Mouse (Mus musculus): Measurements from ENCODE around the gene Itgbl1. TPM values are rescaled to one million over a fixed set of nuclear protein-coding genes. Genes with fewer than 3 reads are reported as not detected.

Gene Itgbl1
- total RNA-seq, 2 experiments from 2014 or later = 1.5 to 2.0 TPM

DNA sequence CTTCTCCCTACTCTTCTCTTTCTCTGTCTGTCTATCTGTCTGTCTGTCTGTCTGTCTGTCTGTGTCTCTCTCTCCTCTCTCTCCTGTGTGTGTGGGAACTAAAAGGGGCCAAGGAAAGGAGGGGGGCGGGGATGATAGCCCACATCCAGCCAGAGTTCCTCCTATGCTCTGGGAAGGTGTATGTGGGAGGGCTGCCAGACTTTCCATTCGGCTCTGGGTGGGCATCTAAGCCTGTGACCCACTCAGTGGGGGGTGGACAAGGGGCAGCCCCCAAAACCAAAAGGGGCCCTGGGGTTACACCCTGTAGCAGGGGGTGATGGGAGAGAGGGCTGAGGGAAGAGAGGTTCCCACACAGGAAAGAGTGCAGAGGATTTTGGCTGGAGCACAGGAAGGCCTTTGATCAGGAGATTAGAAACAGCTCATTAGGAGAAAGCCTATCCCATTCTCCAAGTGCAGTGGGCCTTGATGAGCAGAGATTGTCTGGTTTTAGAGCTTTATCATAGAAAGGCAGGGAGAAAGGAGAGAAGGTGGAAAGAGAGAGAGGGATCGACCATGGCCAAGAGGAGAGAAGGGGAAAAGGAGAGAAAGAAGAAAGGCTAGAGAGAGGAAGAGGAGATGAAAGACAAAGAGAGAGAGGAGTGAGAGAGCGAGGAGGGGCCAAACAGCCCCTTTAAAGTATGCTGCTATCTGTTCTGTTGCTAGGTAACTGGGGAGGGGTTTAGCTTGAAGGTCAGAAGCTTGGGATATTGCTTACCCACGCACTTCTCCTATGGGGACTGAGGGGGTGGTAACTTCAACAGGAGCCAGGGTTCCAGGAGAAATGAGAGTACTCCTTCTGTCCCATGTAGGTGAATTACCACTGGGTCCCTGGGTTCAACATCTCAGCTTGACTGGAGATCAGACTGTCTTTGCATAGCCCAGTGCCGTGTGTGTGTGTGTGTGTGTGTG, 206.3 kb downstream of the Itgbl1 start:
- intact Hi-C loops (cut with DNase I) = no loop called here
- DNase-seq (ENCODE audit: low spot score in 2 of 2) = no peak

DNA sequence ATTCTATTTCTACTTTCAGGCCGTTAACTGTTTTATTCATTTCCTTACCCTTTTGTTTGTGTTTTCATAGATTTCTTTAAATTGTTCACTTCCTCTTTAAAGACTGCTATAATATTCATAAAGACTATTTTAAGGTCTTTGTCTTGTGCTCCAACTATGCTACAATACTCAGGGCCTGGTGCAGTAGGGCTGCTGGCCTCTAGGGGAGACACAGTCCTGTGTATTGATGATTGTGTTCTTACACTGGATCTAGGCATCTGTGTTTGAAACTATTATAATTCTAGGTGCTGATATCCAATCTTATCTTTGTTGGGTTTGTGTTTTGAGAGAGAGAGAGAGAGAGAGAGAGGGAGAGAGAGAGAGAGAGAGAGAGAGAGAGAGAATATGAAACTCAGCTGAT, 268.1 kb downstream of the Itgbl1 start:
- intact Hi-C loops (cut with DNase I) = no loop called here
- DNase-seq (ENCODE audit: low spot score in 2 of 2) = no peak

DNA sequence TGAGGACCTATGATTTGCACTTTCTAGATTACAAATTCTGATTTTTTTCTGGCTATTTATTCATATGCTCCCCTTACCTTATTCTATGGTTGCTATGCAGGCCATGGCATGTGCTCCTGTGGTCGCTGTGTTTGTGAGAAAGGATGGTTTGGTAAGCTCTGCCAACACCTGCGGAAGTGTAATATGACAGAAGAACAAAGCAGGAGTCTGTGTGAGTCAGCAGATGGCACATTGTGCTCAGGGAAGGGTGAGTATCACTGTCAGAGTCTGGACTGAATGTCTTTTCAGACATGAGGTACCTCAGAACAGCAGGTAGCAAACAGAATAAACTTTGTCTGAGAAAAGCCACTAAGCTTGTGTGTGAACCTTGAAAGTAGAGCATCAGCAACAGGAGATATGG, 306.8 kb downstream of the Itgbl1 start:
- no peak for DNase-seq (ENCODE audit: low spot score in 2 of 2)
- intact Hi-C loops (cut with DNase I) = no loop called here

DNA sequence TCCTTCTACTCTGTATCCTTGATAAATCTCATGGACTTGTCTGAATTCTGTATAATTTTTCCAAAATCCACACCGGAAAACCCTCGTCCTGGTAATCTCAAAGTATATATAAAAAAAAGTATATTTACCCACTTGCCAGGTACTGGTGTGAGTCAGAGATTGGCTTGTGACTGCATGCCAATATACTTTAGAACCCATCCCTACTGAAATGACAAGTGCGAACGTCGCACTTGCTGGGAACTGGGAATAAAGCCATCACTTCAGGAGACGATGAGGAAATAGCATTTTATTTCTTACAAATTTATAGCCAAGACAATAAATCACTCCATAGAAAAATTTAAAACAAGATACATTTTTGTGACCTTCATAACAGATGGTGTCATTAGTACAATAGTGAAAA, 308.2 kb downstream of the Itgbl1 start:
- DNase-seq (ENCODE audit: low spot score in 2 of 2) = peak in 1 of 2 experiments; percentile 22
- intact Hi-C loops (cut with DNase I) = no loop called here

DNA sequence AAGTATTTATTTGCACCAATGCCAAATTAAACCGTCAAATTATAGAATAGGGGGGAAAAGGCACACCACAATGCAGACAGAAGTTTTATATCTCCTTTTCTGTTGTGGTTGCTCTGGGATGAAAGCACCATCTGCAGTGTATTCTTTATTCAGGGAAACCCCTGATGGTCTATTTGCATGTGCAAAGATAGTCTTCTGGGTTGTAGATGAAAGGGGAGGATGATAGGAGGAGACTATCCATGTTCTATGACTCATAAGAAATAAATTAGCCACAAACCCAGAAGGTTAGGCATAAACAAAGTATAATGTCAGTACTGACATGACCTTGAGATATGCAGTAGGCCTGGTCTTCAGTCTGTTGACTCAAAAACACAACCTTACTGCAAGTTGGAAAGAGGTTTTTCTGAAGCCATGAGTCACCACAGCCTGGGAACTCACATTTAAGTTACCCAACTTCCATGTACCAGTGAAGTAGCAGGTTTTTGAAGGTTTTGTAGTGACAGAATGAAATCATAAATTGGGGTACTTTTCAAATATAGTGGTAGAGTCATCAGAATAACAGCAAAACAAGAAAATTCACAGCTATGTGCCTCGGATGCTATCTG, 330.9 kb downstream of the Itgbl1 start:
- intact Hi-C loops (cut with DNase I) = no loop called here
- DNase-seq (ENCODE audit: low spot score in 2 of 2) = peak in 1 of 2 experiments; percentile 72

Other genes starting within 250 kb of the Itgbl1 start
- gene Nalcn, start 32.8 kb upstream of the Itgbl1 start, total RNA-seq (2021) = 10 to 100 TPM; 70.8 to 71.5 TPM

All from left cerebral cortex, postnatal 25 days (tissue).